Comparison of ENCODE assay signal across 9 mouse cellular contexts in genomic region chr10:122802218-122802617, GRCm38 (mm10).
DNase-seq lines count a peak whose midpoint lies in the region; ATAC-seq and TF ChIP-seq lines count a peak whose summit lies in the region.
"Had no signal": no experiment of that assay in that cellular context is flagged by ENCODE, and none has a peak within 500 bp of the region (broad histone marks: within the 10 kb centered on the region; RNA-seq: fewer than 3 reads in every experiment).

No protein-coding gene starts in this region.

- H3K27me3 ChIP-seq in embryonic facial prominence, embryonic 14.5 days (replicated peaks; ENCODE audit: control insufficient read depth, insufficient read depth, low read length) = no peaks in the 10 kb centered on the region
- no peaks in the 10 kb centered on the region for H3K27me3 ChIP-seq in hindbrain, embryonic 16.5 days (replicated peaks; ENCODE audit: control insufficient read depth, insufficient read depth, low read length)
- H3K27me3 ChIP-seq in midbrain, postnatal 0 days (ENCODE audit: insufficient read depth, low read length) = no peaks in the 10 kb centered on the region

- ATAC-seq in embryonic facial prominence, embryonic 14.5 days (ENCODE audit: low read depth) = no peak
- 0 out of 2 replicates have a peak, but pooled peaks have one; percentile 22 for ATAC-seq in hindbrain, embryonic 16.5 days
- no peak for ATAC-seq in midbrain, postnatal 0 days (ENCODE audit: low FRiP score)

- no peak for DNase-seq in layer of hippocampus, adult 2 months (ENCODE audit: low spot score in 2 of 2)
- no peak for DNase-seq in layer of hippocampus, adult 18-20 months (ENCODE audit: low spot score in 2 of 2)
- no peak for DNase-seq in embryonic facial prominence, embryonic 14.5 days (ENCODE audit: low spot score)
- no peak for DNase-seq in midbrain, postnatal 0 days (ENCODE audit: low spot score)
- no peak for DNase-seq in right cerebral cortex, postnatal 36 days (ENCODE audit: low spot score in 2 of 2)
- no peak for DNase-seq in frontal cortex, postnatal 36 days (ENCODE audit: low spot score in 2 of 2)
- no peak for DNase-seq in gastrocnemius, postnatal 14 days

- peak; percentile 41 for TF ChIP-seq CTCF in layer of hippocampus, adult 2 months (conservative IDR thresholded peaks at IDR 0.05)
- TF ChIP-seq CTCF in midbrain, postnatal 0 days (IDR thresholded peaks at IDR 0.05) = peak; percentile 36

- peaks cover 11% of the 10 kb centered on the region for H3K9me3 ChIP-seq in embryonic facial prominence, embryonic 14.5 days (ENCODE audit: control insufficient read depth, low read length)
- peaks cover 6% of the 10 kb centered on the region; the same call in 1 of the 2 replicates for H3K9me3 ChIP-seq in hindbrain, embryonic 16.5 days (ENCODE audit: control insufficient read depth, low read length)
- no peaks in the 10 kb centered on the region for H3K9me3 ChIP-seq in midbrain, postnatal 0 days (ENCODE audit: low read length)

- peak overlapping the region; percentile 59 for H3K9ac ChIP-seq in embryonic facial prominence, embryonic 14.5 days (ENCODE audit: low read depth, low read length)
- 0 out of 2 replicates have a peak overlapping the region, but pooled peaks have one; percentile 22 for H3K9ac ChIP-seq in hindbrain, embryonic 16.5 days (ENCODE audit: low read depth, low read length)
- no peak overlapping the region for H3K9ac ChIP-seq in midbrain, postnatal 0 days (replicated peaks; ENCODE audit: low read length, poor library complexity, severe bottlenecking)

- WGBS in embryonic facial prominence, embryonic 14.5 days = 37% methylated on average over 30 of the region's 30 CpGs
- 42% methylated on average over 26 of the region's 30 CpGs for WGBS in hindbrain, embryonic 16.5 days
- WGBS in midbrain, postnatal 0 days = 38% methylated on average over 30 of the region's 30 CpGs

- H3K27ac ChIP-seq in layer of hippocampus, adult 2 months = no peak overlapping the region
- no peak overlapping the region for H3K27ac ChIP-seq in embryonic facial prominence, embryonic 14.5 days (replicated peaks; ENCODE audit: low read depth, low read length)
- H3K27ac ChIP-seq in hindbrain, embryonic 16.5 days (ENCODE audit: low read depth, low read length) = no peak overlapping the region
- H3K27ac ChIP-seq in midbrain, postnatal 0 days (ENCODE audit: low read depth, low read length) = no peak overlapping the region
- H3K27ac ChIP-seq: macrophage had no signal

- no peak overlapping the region for H3K4me3 ChIP-seq in layer of hippocampus, adult 2 months
- H3K4me3 ChIP-seq in embryonic facial prominence, embryonic 14.5 days (ENCODE audit: low read depth, low read length) = peak overlapping the region; percentile 23
- H3K4me3 ChIP-seq in hindbrain, embryonic 16.5 days (ENCODE audit: low read length) = no peak overlapping the region
- 0 out of 2 replicates have a peak overlapping the region, but pooled peaks have one; percentile 2 for H3K4me3 ChIP-seq in midbrain, postnatal 0 days (ENCODE audit: low read depth, low read length)

- H3K4me2 ChIP-seq in embryonic facial prominence, embryonic 14.5 days (ENCODE audit: low read depth, low read length) = peak overlapping the region; percentile 49
- peak overlapping the region; percentile 42 for H3K4me2 ChIP-seq in hindbrain, embryonic 16.5 days (ENCODE audit: low read length)
- H3K4me2 ChIP-seq in midbrain, postnatal 0 days (ENCODE audit: low read depth, low read length, poor library complexity, severe bottlenecking) = peak overlapping the region; percentile 35

- peaks cover 5% of the 10 kb centered on the region; the same call in 1 of the 2 replicates for H3K4me1 ChIP-seq in embryonic facial prominence, embryonic 14.5 days (ENCODE audit: control insufficient read depth, insufficient read depth, low read length)
- H3K4me1 ChIP-seq in hindbrain, embryonic 16.5 days (ENCODE audit: control insufficient read depth, insufficient read depth, low read depth, low read length) = peaks cover 4% of the 10 kb centered on the region; the same call in 1 of the 2 replicates
- peaks cover 4% of the 10 kb centered on the region; the same call in 1 of the 2 replicates for H3K4me1 ChIP-seq in midbrain, postnatal 0 days (ENCODE audit: insufficient read depth, low read length)

- intact Hi-C loops in gastrocnemius, postnatal 14 days (cut with DNase I; ENCODE audit: low total_unique reads) = loop anchor here (10.0 kb wide), 1 partner anchor 293 kb away; no protein-coding TSS in a partner anchor

- H3K36me3 ChIP-seq in embryonic facial prominence, embryonic 14.5 days (ENCODE audit: control insufficient read depth, insufficient read depth, low read length) = no peaks in the 10 kb centered on the region
- peaks cover 5% of the 10 kb centered on the region for H3K36me3 ChIP-seq in hindbrain, embryonic 16.5 days (ENCODE audit: control insufficient read depth, insufficient read depth, low read length)
- no peaks in the 10 kb centered on the region for H3K36me3 ChIP-seq in midbrain, postnatal 0 days (ENCODE audit: insufficient read depth, low read length)

Comparison
In these comparisons a context has a peak if more than half of its experiments do, and no peak if none do; other contexts are left out.
1. H3K4me3 ChIP-seq: peak in embryonic facial prominence, embryonic 14.5 days (single experiment) and midbrain, postnatal 0 days (single experiment); none in layer of hippocampus, adult 2 months (single experiment) and hindbrain, embryonic 16.5 days (single experiment).
2. Peak in every context shown above with its lines, with median percentiles within 50 percentile points of each other: H3K4me2 ChIP-seq.